Mouse (Mus musculus): ENCODE results near the gene Unc5cl. TPM values are rescaled to one million over a fixed set of nuclear protein-coding genes. Genes with fewer than 3 reads are reported as not detected.
A peak's percentile ranks its signal among the peaks of the same experiment; 100 is the strongest.

Gene Unc5cl
- polyA plus RNA-seq, 2 experiments, result 3.0 to 4.8 TPM

- no peak for ATAC-seq (ENCODE audit: insufficient read depth)
These were observed 30.5 kb upstream of the Unc5cl start for GRCm38 (mm10) chr17:48424237-48424636.

GRCm38 (mm10) chr17:48425823-48426612, 28.7 kb upstream of the Unc5cl start:
- peak; percentile 51; the same call in 1 of the 2 replicates for ATAC-seq (ENCODE audit: insufficient read depth)
- no peak overlapping the region for H3K4me3 ChIP-seq (ENCODE audit: insufficient read depth in 1 of 2, low read depth in 2 of 2, low read length in 2 of 2)

More at GRCm38 (mm10) chr17:48424237-48424636, 30.5 kb upstream of the Unc5cl start:
- WGBS (ENCODE audit: insufficient replicate concordance), result 75% methylated on average over 9 of the region's 9 CpGs
- TF ChIP-seq CTCF (IDR thresholded peaks at IDR 0.05; ENCODE audit: low read depth) (no peak), EP300 (IDR thresholded peaks at IDR 0.05; ENCODE audit: low read depth) (no peak)
- Histone ChIP-seq H3K4me3 (ENCODE audit: insufficient read depth in 1 of 2, low read depth in 2 of 2, low read length in 2 of 2) (no peak overlapping the region), H3K9me3 (ENCODE audit: control insufficient read depth, low read length) (no peaks in the 10 kb centered on the region), H3K27ac (no peak overlapping the region), H3K4me1 (replicated peaks; ENCODE audit: control insufficient read depth in 2 of 2, insufficient read depth in 2 of 2, low read length in 1 of 2) (peaks cover 7 to 29% of the 10 kb centered on the region in 2 experiments), H3K4me2 (ENCODE audit: low read depth) (no peak overlapping the region), H3K9ac (replicated peaks) (no peak overlapping the region), H3K27me3 (ENCODE audit: control insufficient read depth, insufficient read depth, low read length) (no peaks in the 10 kb centered on the region), H3K36me3 (replicated peaks; ENCODE audit: control insufficient read depth, insufficient read depth, low read depth) (no peaks in the 10 kb centered on the region; the same call in none of the 2 replicates)
- no peak for DNase-seq (ENCODE audit: low read depth in 3 of 3, low spot score in 3 of 3)

GRCm38 (mm10) chr17:48426991-48427750, 27.5 kb upstream of the Unc5cl start:
- H3K36me3 ChIP-seq (replicated peaks; ENCODE audit: control insufficient read depth, insufficient read depth, low read depth), result no peaks in the 10 kb centered on the region; the same call in 1 of the 2 replicates
- no peak for ATAC-seq (ENCODE audit: insufficient read depth)
- H3K27me3 ChIP-seq (ENCODE audit: control insufficient read depth, insufficient read depth, low read length), result no peaks in the 10 kb centered on the region
- no peak overlapping the region for H3K27ac ChIP-seq
- no peak overlapping the region for H3K4me2 ChIP-seq (ENCODE audit: low read depth)
- no peaks in the 10 kb centered on the region for H3K9me3 ChIP-seq (ENCODE audit: control insufficient read depth, low read length)
- TF ChIP-seq EP300 (IDR thresholded peaks at IDR 0.05; ENCODE audit: low read depth) (no peak), CTCF (IDR thresholded peaks at IDR 0.05; ENCODE audit: low read depth) (no peak)
- DNase-seq (ENCODE audit: low read depth in 3 of 3, low spot score in 3 of 3), result no peak
- H3K9ac ChIP-seq (replicated peaks), result no peak overlapping the region
- H3K4me3 ChIP-seq (ENCODE audit: insufficient read depth in 1 of 2, low read depth in 2 of 2, low read length in 2 of 2), result no peak overlapping the region
- peaks cover 8 to 37% of the 10 kb centered on the region in 2 experiments for H3K4me1 ChIP-seq (replicated peaks; ENCODE audit: control insufficient read depth in 2 of 2, insufficient read depth in 2 of 2, low read length in 1 of 2)
- WGBS (ENCODE audit: insufficient replicate concordance), result 40% methylated on average over 13 of the region's 13 CpGs

More at GRCm38 (mm10) chr17:48425823-48426612, 28.7 kb upstream of the Unc5cl start:
- H3K4me2 ChIP-seq (ENCODE audit: low read depth), result no peak overlapping the region
- no peaks in the 10 kb centered on the region for H3K27me3 ChIP-seq (ENCODE audit: control insufficient read depth, insufficient read depth, low read length)
- H3K27ac ChIP-seq, result no peak overlapping the region
- no peaks in the 10 kb centered on the region; the same call in 1 of the 2 replicates for H3K36me3 ChIP-seq (replicated peaks; ENCODE audit: control insufficient read depth, insufficient read depth, low read depth)
- H3K9ac ChIP-seq (replicated peaks), result peak overlapping the region; percentile 35; the same call in 1 of the 2 replicates
- no peaks in the 10 kb centered on the region for H3K9me3 ChIP-seq (ENCODE audit: control insufficient read depth, low read length)
- no peak for TF ChIP-seq CTCF (IDR thresholded peaks at IDR 0.05; ENCODE audit: low read depth)
- TF ChIP-seq EP300 (IDR thresholded peaks at IDR 0.05; ENCODE audit: low read depth), result no peak
- DNase-seq (ENCODE audit: low read depth in 3 of 3, low spot score in 3 of 3), result no peak
- peaks cover 7 to 32% of the 10 kb centered on the region in 2 experiments for H3K4me1 ChIP-seq (replicated peaks; ENCODE audit: control insufficient read depth in 2 of 2, insufficient read depth in 2 of 2, low read length in 1 of 2)
- 20% methylated on average over 9 of the region's 9 CpGs for WGBS (ENCODE audit: insufficient replicate concordance)

GRCm38 (mm10) chr17:48427852-48428530, 26.7 kb upstream of the Unc5cl start:
- H3K9ac ChIP-seq (replicated peaks), result no peak overlapping the region
- no peak for TF ChIP-seq EP300 (IDR thresholded peaks at IDR 0.05; ENCODE audit: low read depth)
- WGBS (ENCODE audit: insufficient replicate concordance), result 38% methylated on average over 11 of the region's 11 CpGs
- ATAC-seq (ENCODE audit: insufficient read depth), result no peak
- H3K4me2 ChIP-seq (ENCODE audit: low read depth), result no peak overlapping the region
- no peak overlapping the region for H3K4me3 ChIP-seq (ENCODE audit: insufficient read depth in 1 of 2, low read depth in 2 of 2, low read length in 2 of 2)
- no peak overlapping the region for H3K27ac ChIP-seq
- H3K9me3 ChIP-seq (ENCODE audit: control insufficient read depth, low read length), result no peaks in the 10 kb centered on the region
- peaks cover 10 to 41% of the 10 kb centered on the region in 2 experiments for H3K4me1 ChIP-seq (replicated peaks; ENCODE audit: control insufficient read depth in 2 of 2, insufficient read depth in 2 of 2, low read length in 1 of 2)
- DNase-seq (ENCODE audit: low read depth in 3 of 3, low spot score in 3 of 3), result no peak
- H3K27me3 ChIP-seq (ENCODE audit: control insufficient read depth, insufficient read depth, low read length), result no peaks in the 10 kb centered on the region
- no peaks in the 10 kb centered on the region for H3K36me3 ChIP-seq (replicated peaks; ENCODE audit: control insufficient read depth, insufficient read depth, low read depth)

Data from liver, embryonic 14.5 days (tissue).